ENCODE assay signal across 46 mouse cellular contexts in genomic region chr1:65930055-65930454, GRCm38 (mm10). TPM values are rescaled to one million over a fixed set of nuclear protein-coding genes. Genes with fewer than 3 reads are reported as not detected.
"Had no signal": no experiment of that assay in that cellular context is flagged by ENCODE, and none has a peak within 500 bp of the region (broad histone marks: within the 10 kb centered on the region; RNA-seq: fewer than 3 reads in every experiment).

No protein-coding gene starts in this region.

- DNase-seq: left cerebral cortex, postnatal 4 days; liver; liver, embryonic 13.5 days; liver, postnatal 0 days; lung, adult 18-20 months; lung, adult 2 months; lung, embryonic 14.5 days; lung, postnatal 10 days; lung, postnatal 14 days; lung, postnatal 36 days; lung, postnatal 4 days; midbrain, embryonic 14.5 days had no signal

- ATAC-seq: liver, embryonic 12.5 days; liver, postnatal 0 days; lung, postnatal 0 days; midbrain, embryonic 13.5 days; midbrain, embryonic 15.5 days; midbrain, embryonic 16.5 days had no signal

- H3K36me3 ChIP-seq: limb, embryonic 10.5 days; limb, embryonic 12.5 days; limb, embryonic 13.5 days; limb, embryonic 15.5 days; liver, embryonic 12.5 days; liver, embryonic 13.5 days; liver, embryonic 15.5 days; lung, embryonic 15.5 days; midbrain, embryonic 10.5 days; midbrain, embryonic 12.5 days; midbrain, embryonic 13.5 days; midbrain, embryonic 15.5 days had no signal

- H3K4me1 ChIP-seq: limb, embryonic 10.5 days; limb, embryonic 12.5 days; limb, embryonic 13.5 days; limb, embryonic 15.5 days; liver, embryonic 12.5 days; liver, embryonic 13.5 days; liver, embryonic 15.5 days; lung, embryonic 15.5 days; megakaryocyte, embryonic 14.5 days; midbrain, embryonic 10.5 days; midbrain, embryonic 13.5 days; midbrain, embryonic 15.5 days had no signal

- H3K4me3 ChIP-seq: limb, embryonic 10.5 days; limb, embryonic 12.5 days; limb, embryonic 13.5 days; limb, embryonic 15.5 days; liver, embryonic 12.5 days; liver, embryonic 13.5 days; liver, embryonic 15.5 days; lung, embryonic 15.5 days; megakaryocyte, embryonic 14.5 days; midbrain, embryonic 10.5 days; midbrain, embryonic 12.5 days; midbrain, embryonic 13.5 days; midbrain, embryonic 15.5 days; myocyte had no signal

- H3K9me3 ChIP-seq: limb, embryonic 10.5 days; limb, embryonic 12.5 days; limb, embryonic 13.5 days; limb, embryonic 15.5 days; liver, embryonic 12.5 days; liver, embryonic 13.5 days; liver, embryonic 15.5 days; lung, embryonic 15.5 days; midbrain, embryonic 10.5 days; midbrain, embryonic 12.5 days; midbrain, embryonic 13.5 days; midbrain, embryonic 15.5 days had no signal

- H3K27ac ChIP-seq: limb, embryonic 10.5 days; limb, embryonic 12.5 days; limb, embryonic 13.5 days; limb, embryonic 15.5 days; liver, embryonic 12.5 days; liver, embryonic 13.5 days; liver, embryonic 14.5 days; liver, embryonic 15.5 days; lung, embryonic 15.5 days; macrophage; midbrain, embryonic 10.5 days; midbrain, embryonic 12.5 days; midbrain, embryonic 13.5 days; midbrain, embryonic 15.5 days had no signal

- H3K4me2 ChIP-seq: limb, embryonic 12.5 days; limb, embryonic 13.5 days; limb, embryonic 15.5 days; liver, embryonic 11.5 days; liver, embryonic 12.5 days; liver, embryonic 13.5 days; liver, embryonic 15.5 days; lung, embryonic 14.5 days; lung, embryonic 15.5 days; midbrain, embryonic 11.5 days; midbrain, embryonic 12.5 days; midbrain, embryonic 13.5 days; midbrain, embryonic 15.5 days had no signal

- H3K27me3 ChIP-seq: limb, embryonic 12.5 days; limb, embryonic 13.5 days; limb, embryonic 15.5 days; liver, embryonic 12.5 days; liver, embryonic 13.5 days; liver, embryonic 15.5 days; lung, embryonic 15.5 days; megakaryocyte, embryonic 14.5 days; midbrain, embryonic 12.5 days; midbrain, embryonic 13.5 days; midbrain, embryonic 15.5 days had no signal

- H3K9ac ChIP-seq: limb, embryonic 12.5 days; limb, embryonic 13.5 days; limb, embryonic 15.5 days; liver, embryonic 12.5 days; liver, embryonic 13.5 days; liver, embryonic 14.5 days; liver, embryonic 15.5 days; liver, postnatal 0 days; lung, embryonic 14.5 days; lung, embryonic 15.5 days; midbrain, embryonic 12.5 days; midbrain, embryonic 13.5 days; midbrain, embryonic 15.5 days had no signal

RNA-seq across cellular contexts. Expression of gene Crygf, which starts 3.7 kb away (rescaled TPM):
- total RNA-seq: left cerebral cortex, postnatal 10 days; left cerebral cortex, postnatal 14 days; left cerebral cortex, postnatal 25 days; left cerebral cortex, postnatal 36 days; left cerebral cortex, postnatal 4 days; liver, adult 2 months; megakaryocyte progenitor cell, adult 5-6 weeks; megakaryocyte, adult 5-6 weeks; megakaryocyte-erythroid progenitor cell, adult 5-6 weeks; midbrain, postnatal 0 days; monocyte, adult 5-6 weeks had no signal
- polyA plus RNA-seq: limb, embryonic 10.5 days; limb, embryonic 11.5 days; limb, embryonic 12.5 days; limb, embryonic 13.5 days; limb, embryonic 14.5 days; limb, embryonic 15.5 days; liver, adult 2 months; liver, embryonic 11.5 days; liver, embryonic 12.5 days; liver, embryonic 13.5 days; liver, embryonic 14.5 days; liver, embryonic 15.5 days; liver, embryonic 16.5 days; liver, postnatal 0 days; lung, adult 2 months; lung, embryonic 14.5 days; lung, embryonic 15.5 days; lung, embryonic 16.5 days; lung, postnatal 0 days; macrophage; midbrain, embryonic 10.5 days; midbrain, embryonic 11.5 days; midbrain, embryonic 12.5 days; midbrain, embryonic 13.5 days; midbrain, embryonic 14.5 days; midbrain, embryonic 15.5 days; midbrain, embryonic 16.5 days; midbrain, postnatal 0 days; myocyte; neural tube, embryonic 11.5 days had no signal
